Mouse (Mus musculus): ENCODE data around the gene Irx6. TPM values are rescaled to one million over a fixed set of nuclear protein-coding genes. Genes with fewer than 3 reads are reported as not detected.

Gene Irx6
- polyA plus RNA-seq, 1 experiment from 2014 or later, result 1.1 TPM

GRCm38 (mm10) chr8:92721936-92722321 lies 47.8 kb downstream of the Irx6 start:
- ATAC-seq (replicated peaks; ENCODE audit: insufficient number of reproducible peaks, insufficient read depth, low FRiP score, low read depth), result no peak
- WGBS, result 71% methylated on average over 8 of the region's 8 CpGs

GRCm38 (mm10) chr8:92723320-92723719 lies 49.2 kb downstream of the Irx6 start:
- H3K9ac ChIP-seq, result no peak overlapping the region

More at GRCm38 (mm10) chr8:92721936-92722321, 47.8 kb downstream of the Irx6 start:
- Histone ChIP-seq H3K4me1 (replicated peaks) (peaks cover 29% of the 10 kb centered on the region), H3K4me3 (no peak overlapping the region), H3K27ac (no peak overlapping the region), H3K4me2 (no peak overlapping the region), H3K9ac (no peak overlapping the region), H3K36me3 (no peaks in the 10 kb centered on the region), H3K27me3 (no peaks in the 10 kb centered on the region; the same call in 1 of the 2 replicates), H3K9me3 (replicated peaks) (no peaks in the 10 kb centered on the region)

GRCm38 (mm10) chr8:92723947-92724346 lies 49.9 kb downstream of the Irx6 start:
- peaks cover 20% of the 10 kb centered on the region for H3K4me1 ChIP-seq (replicated peaks)
- H3K9me3 ChIP-seq (replicated peaks), result no peaks in the 10 kb centered on the region
- no peak overlapping the region for H3K27ac ChIP-seq
- H3K9ac ChIP-seq, result no peak overlapping the region
- H3K27me3 ChIP-seq, result peaks cover 3% of the 10 kb centered on the region
- no peak overlapping the region for H3K4me2 ChIP-seq
- WGBS, result 30% methylated on average over 7 of the region's 7 CpGs
- ATAC-seq (replicated peaks; ENCODE audit: insufficient number of reproducible peaks, insufficient read depth, low FRiP score, low read depth), result peak; percentile 39; the same call in 1 of the 2 replicates
- no peaks in the 10 kb centered on the region for H3K36me3 ChIP-seq
- no peak overlapping the region for H3K4me3 ChIP-seq

More at GRCm38 (mm10) chr8:92723320-92723719, 49.2 kb downstream of the Irx6 start:
- no peaks in the 10 kb centered on the region for H3K36me3 ChIP-seq
- H3K4me3 ChIP-seq, result no peak overlapping the region
- H3K9me3 ChIP-seq (replicated peaks), result no peaks in the 10 kb centered on the region
- no peak overlapping the region for H3K27ac ChIP-seq
- no peak for ATAC-seq (replicated peaks; ENCODE audit: insufficient number of reproducible peaks, insufficient read depth, low FRiP score, low read depth)
- peaks cover 3% of the 10 kb centered on the region for H3K27me3 ChIP-seq
- 63% methylated on average over 6 of the region's 6 CpGs for WGBS
- no peak overlapping the region for H3K4me2 ChIP-seq
- peaks cover 20% of the 10 kb centered on the region for H3K4me1 ChIP-seq (replicated peaks)

GRCm38 (mm10) chr8:92724359-92724758 lies 50.3 kb downstream of the Irx6 start:
- Histone ChIP-seq H3K4me2 (no peak overlapping the region), H3K27me3 (peaks cover 3% of the 10 kb centered on the region), H3K27ac (no peak overlapping the region), H3K36me3 (no peaks in the 10 kb centered on the region), H3K9me3 (replicated peaks) (no peaks in the 10 kb centered on the region), H3K9ac (no peak overlapping the region), H3K4me3 (no peak overlapping the region), H3K4me1 (replicated peaks) (peaks cover 20% of the 10 kb centered on the region)
- ATAC-seq (replicated peaks; ENCODE audit: insufficient number of reproducible peaks, insufficient read depth, low FRiP score, low read depth), result no peak
- 64% methylated on average over 8 of the region's 8 CpGs for WGBS

Other genes with a start within 250 kb of the Irx6 start
- 112 and 153 TPM in 2 replicates for gene Mmp2, start 153.0 kb downstream of the Irx6 start, polyA plus RNA-seq (2015; fragmentation: Nextera tagmentation; extraction: Ambion mirVana)
- 4.0 and 8.2 TPM in 2 replicates for gene Lpcat2, start 181.1 kb downstream of the Irx6 start, polyA plus RNA-seq (2015; fragmentation: Nextera tagmentation; extraction: Ambion mirVana)
- gene Capns2, start 227.1 kb downstream of the Irx6 start, polyA plus RNA-seq (2015; fragmentation: Nextera tagmentation; extraction: Ambion mirVana), result 0.13 and 0.14 TPM in 2 replicates

Data from heart, embryonic 15.5 days (tissue).